Mouse (Mus musculus) G1E (cell line): ENCODE measurements at regions not wholly inside any gene's neighbourhood (a gene's known extent, or its start where the extent isn't known, plus 50 kb on each side); places are given as distances from the start of the nearest gene placed in this dataset.
A peak's percentile ranks its signal among the peaks of the same experiment; 100 is the strongest.

Experiments
- ATAC-seq: 2 replicates; pipeline ENCODE4 v1.8.0; 2016; ENCODE audit warnings: mild to moderate bottlenecking; ENCODE audit not compliant: insufficient number of reproducible peaks, poor library complexity, low FRiP score, severe bottlenecking; ENCODE audit errors: extremely low read depth
- DNase-seq: peaks from one replicate; pipeline ENCODE4 v3.0.0; 2012; ENCODE audit warnings: low spot score
- H3K27me3 ChIP-seq: 2 replicates; pipeline ENCODE4 v1.6.1; 2012; ENCODE audit warnings: mild to moderate bottlenecking, low read length, inconsistent platforms; ENCODE audit not compliant: insufficient read depth
- H3K36me3 ChIP-seq: replicated peaks from 2 replicates; pipeline ENCODE3; 2012; ENCODE audit warnings: mild to moderate bottlenecking, inconsistent platforms
- H3K4me1 ChIP-seq: 2 replicates; pipeline ENCODE4 v1.6.1; 2012; ENCODE audit warnings: low read depth, low read length, inconsistent platforms, mixed read lengths; ENCODE audit not compliant: insufficient read depth
- H3K4me3 ChIP-seq: 2 replicates; pipeline ENCODE4 v1.5.1; 2012; ENCODE audit warnings: low read depth, mild to moderate bottlenecking, inconsistent platforms, low read length, moderate library complexity, mixed read lengths
- H3K9me3 ChIP-seq: replicated peaks from 2 replicates; pipeline ENCODE4 v1.6.1; 2012; ENCODE audit warnings: inconsistent platforms
- CTCF ChIP-seq: IDR thresholded peaks from 2 replicates; pipeline ENCODE4 v1.5.1; 2012; ENCODE audit warnings: low read depth, low read length, inconsistent platforms, mixed read lengths
- GATA1 ChIP-seq: IDR thresholded peaks from 2 replicates; pipeline ENCODE4 v1.6.1; 2012; ENCODE audit warnings: borderline replicate concordance, low read length, inconsistent platforms, mixed read lengths
- GATA2 ChIP-seq: IDR thresholded peaks from 2 replicates; pipeline ENCODE4 v1.6.1; 2012; ENCODE audit warnings: low read depth, low read length, inconsistent platforms, borderline replicate concordance
- POLR2AphosphoS5 ChIP-seq: IDR thresholded peaks from 2 replicates; pipeline ENCODE4 v1.6.1; 2012; ENCODE audit warnings: low read depth, low read length, inconsistent platforms; ENCODE audit not compliant: insufficient replicate concordance
- TAL1 ChIP-seq: conservative IDR thresholded peaks from 2 replicates; pipeline ENCODE4 v1.6.1; 2012; ENCODE audit warnings: low read depth, low read length, inconsistent platforms, mixed read lengths

- DNase-seq (no peak), ATAC-seq (no peak; the same call in 1 of the 2 replicates)
- H3K36me3 ChIP-seq, result no peaks in the 10 kb centered on the region
- no peak for TF ChIP-seq GATA1
- H3K27me3 ChIP-seq, result no peaks in the 10 kb centered on the region
- no peaks in the 10 kb centered on the region for H3K9me3 ChIP-seq
- no peak overlapping the region for H3K4me3 ChIP-seq
- peaks cover 13% of the 10 kb centered on the region for H3K4me1 ChIP-seq
Measured at GRCm38 (mm10) chr4:53354961-53355360, 85.3 kb upstream of the Slc44a1 start.

GRCm38 (mm10) chr4:53353399-53354090, 86.7 kb upstream of the Slc44a1 start:
- no peak for ATAC-seq
- TF ChIP-seq GATA2, result no peak
- TF ChIP-seq TAL1, result no peak
- no peak for TF ChIP-seq POLR2AphosphoS5
- no peak for TF ChIP-seq GATA1
- no peak for TF ChIP-seq CTCF
- H3K4me1 ChIP-seq, result peaks cover 13% of the 10 kb centered on the region
- no peak overlapping the region for H3K4me3 ChIP-seq
- H3K9me3 ChIP-seq, result no peaks in the 10 kb centered on the region
- no peaks in the 10 kb centered on the region for H3K36me3 ChIP-seq
- DNase-seq, result peak; percentile 4
- H3K27me3 ChIP-seq, result no peaks in the 10 kb centered on the region

- ATAC-seq (no peak), DNase-seq (no peak)
Measured at GRCm38 (mm10) chr4:53351104-53351607, 89.1 kb upstream of the Slc44a1 start.

GRCm38 (mm10) chr4:53345346-53345745, 94.9 kb upstream of the Slc44a1 start:
- no peak for TF ChIP-seq TAL1
- no peak for TF ChIP-seq POLR2AphosphoS5
- no peak for TF ChIP-seq GATA1
- TF ChIP-seq GATA2, result no peak
- TF ChIP-seq CTCF, result no peak
- H3K4me1 ChIP-seq, result peaks cover 3% of the 10 kb centered on the region
- no peak for DNase-seq
- H3K9me3 ChIP-seq, result peaks cover 8% of the 10 kb centered on the region
- no peaks in the 10 kb centered on the region for H3K36me3 ChIP-seq
- peaks cover 15% of the 10 kb centered on the region for H3K27me3 ChIP-seq
- ATAC-seq, result no peak
- no peak overlapping the region for H3K4me3 ChIP-seq

More at GRCm38 (mm10) chr4:53351104-53351607, 89.1 kb upstream of the Slc44a1 start:
- Histone ChIP-seq H3K9me3 (no peaks in the 10 kb centered on the region), H3K36me3 (no peaks in the 10 kb centered on the region), H3K4me3 (no peak overlapping the region), H3K4me1 (peaks cover 13% of the 10 kb centered on the region), H3K27me3 (peaks cover 4% of the 10 kb centered on the region; the same call in 1 of the 2 replicates)
- no peak for TF ChIP-seq GATA2
- no peak for TF ChIP-seq POLR2AphosphoS5
- TF ChIP-seq GATA1, result no peak
- TF ChIP-seq CTCF, result no peak
- TF ChIP-seq TAL1, result no peak

- TF ChIP-seq POLR2AphosphoS5, result no peak
- TF ChIP-seq GATA1, result no peak
- ATAC-seq (no peak), DNase-seq (no peak)
- Histone ChIP-seq H3K36me3 (no peaks in the 10 kb centered on the region), H3K4me1 (peaks cover 3% of the 10 kb centered on the region), H3K4me3 (no peak overlapping the region), H3K27me3 (peaks cover 15% of the 10 kb centered on the region), H3K9me3 (peaks cover 8% of the 10 kb centered on the region)
Measured at GRCm38 (mm10) chr4:53344546-53344945, 95.7 kb upstream of the Slc44a1 start.

GRCm38 (mm10) chr4:53341181-53341580, 99.0 kb upstream of the Slc44a1 start:
- no peak for TF ChIP-seq CTCF
- no peak for TF ChIP-seq GATA2
- TF ChIP-seq GATA1, result no peak
- TF ChIP-seq TAL1, result no peak
- no peak for TF ChIP-seq POLR2AphosphoS5
- H3K4me3 ChIP-seq, result no peak overlapping the region

More at GRCm38 (mm10) chr4:53341181-53341580, 99.0 kb upstream of the Slc44a1 start:
- Histone ChIP-seq H3K4me1 (peaks cover 3% of the 10 kb centered on the region), H3K36me3 (no peaks in the 10 kb centered on the region), H3K9me3 (peaks cover 8% of the 10 kb centered on the region), H3K27me3 (peaks cover 22% of the 10 kb centered on the region)
- ATAC-seq (no peak), DNase-seq (no peak)
